Mouse (Mus musculus) intestine, postnatal 0 days (tissue): ENCODE results near the gene Pum3. TPM values are rescaled to one million over a fixed set of nuclear protein-coding genes. Genes with fewer than 3 reads are reported as not detected.
A peak's percentile ranks its signal among the peaks of the same experiment; 100 is the strongest.
"Not testable (repeated sequence)": the region's sequence is repeated elsewhere in the genome, so short reads cannot be mapped to it uniquely, and the experiment has no call there.

Source experiments
- ATAC-seq: fragments of 200-750 bp; cut with Nextera tagmentation; 2 replicates; pipeline ENCODE4 v1.8.0; 2017; ENCODE audit warnings: mild to moderate bottlenecking, moderate TSS enrichment, moderate library complexity
- H3K27ac ChIP-seq: fragments of 300-500 bp; sonication (generic); 2 replicates; pipeline ENCODE4 v1.5.1; 2014; ENCODE audit warnings: mild to moderate bottlenecking, low read depth, low read length, moderate library complexity
- H3K27me3 ChIP-seq: fragments of 300-500 bp; sonication (generic); replicated peaks from 2 replicates; pipeline ENCODE4 v1.6.1; 2014; ENCODE audit warnings: low read length, mixed read lengths; ENCODE audit not compliant: control insufficient read depth, insufficient read depth
- H3K36me3 ChIP-seq: fragments of 300-500 bp; sonication (generic); 2 replicates; pipeline ENCODE4 v1.6.1; 2014; ENCODE audit warnings: mild to moderate bottlenecking, moderate library complexity; ENCODE audit not compliant: control insufficient read depth, insufficient read depth
- H3K4me1 ChIP-seq: fragments of 300-500 bp; sonication (generic); replicated peaks from 2 replicates; pipeline ENCODE4 v1.6.1; 2014; ENCODE audit warnings: antibody characterized with exemption, low read length, mixed read lengths; ENCODE audit not compliant: control insufficient read depth, insufficient read depth
- H3K4me2 ChIP-seq: fragments of 300-500 bp; sonication (generic); replicated peaks from 2 replicates; pipeline ENCODE4 v1.6.1; 2014; ENCODE audit warnings: low read depth, mild to moderate bottlenecking, moderate library complexity
- H3K4me3 ChIP-seq: fragments of 300-500 bp; sonication (generic); 2 replicates; pipeline ENCODE4 v1.5.1; 2014; ENCODE audit warnings: low read depth, low read length
- H3K9ac ChIP-seq: fragments of 300-500 bp; sonication (generic); 2 replicates; pipeline ENCODE4 v1.6.1; 2014; ENCODE audit warnings: mild to moderate bottlenecking, low read depth, low read length
- H3K9me3 ChIP-seq: fragments of 300-500 bp; sonication (generic); 2 replicates; pipeline ENCODE4 v1.6.1; 2016; ENCODE audit warnings: mixed run types; ENCODE audit not compliant: control insufficient read depth
- CTCF ChIP-seq: sonication (generic); IDR thresholded peaks from 2 replicates; pipeline ENCODE4 v1.5.1; 2016; ENCODE audit warnings: low read depth, mild to moderate bottlenecking, control low read depth, antibody characterized with exemption, moderate library complexity
- WGBS: fragments of 180-500 bp; shearing (Covaris S2); extraction: QIAGEN DNeasy Blood & Tissue Kit; methylation state at CpG from one replicate; pipeline ENCODE4 v1.1.7; 2014; 5-methylcytosine and 5-hydroxymethylcytosine counted together
- polyA plus RNA-seq: library from polyadenylated mRNA; unstranded; fragments of >200 nt; fragmentation: Nextera tagmentation; extraction: Ambion mirVana; gene quantifications from 2 replicates; pipeline ENCODE4 v1.2.1, GENCODE M21; 2015

Pum3 gene
- polyA plus RNA-seq, 1 experiment from 2014 or later, result 34.4 TPM

DNA sequence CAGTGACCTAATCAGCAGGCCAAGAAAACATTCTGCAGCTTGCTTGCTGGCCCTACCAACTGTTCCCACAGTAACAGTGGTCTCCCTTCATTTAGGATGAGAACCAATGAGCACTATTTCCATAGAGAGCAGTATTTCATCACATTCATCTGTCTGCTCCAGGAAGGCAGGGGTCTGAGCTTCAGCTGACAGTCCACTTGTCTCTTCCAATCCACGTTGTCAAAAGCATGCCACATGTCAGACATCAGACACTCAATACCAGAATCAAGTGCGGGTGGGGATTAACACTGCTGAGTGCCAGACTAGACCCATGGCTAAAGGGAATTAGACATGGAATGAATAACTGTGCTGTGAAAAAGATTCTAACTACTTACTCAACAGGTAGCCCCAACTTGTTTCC is 32.9 kb downstream of the Pum3 start:
- H3K4me1 ChIP-seq, result no peaks in the 10 kb centered on the region
- no peak overlapping the region for H3K27ac ChIP-seq
- peaks cover 66% of the 10 kb centered on the region for H3K36me3 ChIP-seq
- no peaks in the 10 kb centered on the region for H3K9me3 ChIP-seq
- no peak overlapping the region for H3K4me3 ChIP-seq
- ATAC-seq, result no peak
- no peak overlapping the region for H3K9ac ChIP-seq
- TF ChIP-seq CTCF, result no peak
- 91% methylated on average over 2 of the region's 2 CpGs for WGBS
- no peak overlapping the region for H3K4me2 ChIP-seq
- no peaks in the 10 kb centered on the region for H3K27me3 ChIP-seq

DNA sequence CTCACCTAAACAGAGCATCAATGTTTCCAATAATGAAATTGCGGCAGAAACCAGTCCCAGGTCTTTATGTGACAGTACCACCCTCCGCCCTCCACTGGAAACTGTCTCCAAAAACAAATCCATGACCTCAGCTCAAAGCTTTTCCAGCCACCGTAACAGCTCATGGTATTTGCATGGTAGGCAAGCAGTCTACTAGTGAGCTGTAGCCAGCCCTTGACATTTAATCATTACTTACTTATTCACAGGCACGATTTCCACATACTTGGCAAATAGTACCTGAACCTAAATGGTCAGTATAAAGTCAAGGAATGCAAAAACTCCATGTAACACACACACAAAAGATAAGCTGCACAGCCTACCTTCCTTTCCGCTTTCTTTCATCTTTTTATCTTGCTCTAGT is 33.7 kb downstream of the Pum3 start:
- Histone ChIP-seq H3K27me3 (no peaks in the 10 kb centered on the region), H3K4me3 (no peak overlapping the region), H3K9ac (no peak overlapping the region), H3K36me3 (peaks cover 71% of the 10 kb centered on the region), H3K27ac (no peak overlapping the region), H3K4me2 (no peak overlapping the region), H3K9me3 (no peaks in the 10 kb centered on the region), H3K4me1 (no peaks in the 10 kb centered on the region)
- WGBS, result 86% methylated on average over 5 of the region's 5 CpGs
- no peak for TF ChIP-seq CTCF
- no peak for ATAC-seq

DNA sequence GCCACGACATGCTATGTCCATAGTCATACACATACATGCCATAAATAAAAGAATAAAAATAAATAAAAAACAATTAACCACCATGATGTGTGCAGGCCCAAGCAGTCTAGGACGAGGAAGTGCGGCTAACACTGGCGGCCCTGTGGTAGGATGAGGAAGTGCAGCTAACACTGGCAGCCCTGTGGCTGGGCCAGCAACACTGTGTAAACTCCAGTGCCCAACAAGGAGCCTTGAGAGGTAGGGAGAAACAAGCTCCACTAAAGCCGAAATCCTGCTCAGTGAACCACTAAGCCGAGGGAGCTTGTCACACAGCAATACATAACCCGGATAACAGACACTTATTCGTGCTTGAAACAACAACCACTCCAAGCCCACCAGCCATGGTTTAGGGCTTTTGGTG is 34.1 kb downstream of the Pum3 start:
- WGBS, result 87% methylated on average over 8 of the region's 8 CpGs
- ATAC-seq, result no peak
- H3K9ac ChIP-seq, result no peak overlapping the region
- TF ChIP-seq CTCF, result peak; percentile 57
- H3K27me3 ChIP-seq, result no peaks in the 10 kb centered on the region
- H3K4me3 ChIP-seq, result no peak overlapping the region
- no peak overlapping the region for H3K4me2 ChIP-seq
- no peaks in the 10 kb centered on the region for H3K9me3 ChIP-seq
- no peak overlapping the region for H3K27ac ChIP-seq
- H3K4me1 ChIP-seq, result no peaks in the 10 kb centered on the region
- peaks cover 75% of the 10 kb centered on the region for H3K36me3 ChIP-seq

DNA sequence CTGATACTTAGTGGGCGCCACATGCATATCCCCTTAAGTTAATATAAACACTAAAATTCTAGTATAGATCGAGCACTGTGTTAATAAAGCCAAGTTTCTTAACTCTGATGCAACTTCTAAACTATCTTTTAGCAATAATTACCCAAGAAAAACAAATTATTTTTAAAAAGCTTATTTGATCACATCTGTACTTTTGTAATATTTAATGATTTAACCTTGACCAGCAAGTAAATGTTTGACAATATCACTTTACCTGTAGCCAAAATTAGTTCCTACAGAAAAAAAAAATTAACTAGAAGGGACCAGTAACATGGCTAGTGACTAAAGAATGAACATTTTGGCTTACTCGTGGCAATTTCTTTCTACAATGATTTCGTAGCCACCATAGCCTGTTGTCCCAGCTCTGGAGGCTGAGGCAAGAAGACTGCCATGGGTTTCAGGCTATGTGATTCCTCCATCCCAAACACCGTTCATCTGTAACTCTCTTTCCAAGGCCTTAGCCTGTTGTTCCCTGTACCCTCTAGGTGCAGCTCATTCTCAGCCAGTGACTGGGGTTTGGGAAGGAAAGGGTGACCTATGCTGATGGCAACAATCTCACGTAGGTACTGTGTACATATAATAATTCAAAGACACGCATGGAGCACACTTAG is 35.2 kb downstream of the Pum3 start:
- Histone ChIP-seq H3K27me3 (no peaks in the 10 kb centered on the region), H3K4me2 (no peak overlapping the region), H3K4me1 (no peaks in the 10 kb centered on the region), H3K4me3 (no peak overlapping the region), H3K36me3 (peaks cover 77% of the 10 kb centered on the region), H3K27ac (no peak overlapping the region), H3K9ac (no peak overlapping the region), H3K9me3 (no peaks in the 10 kb centered on the region)
- 93% methylated on average over 7 of the region's 7 CpGs for WGBS
- TF ChIP-seq CTCF, result no peak
- ATAC-seq, result no peak

DNA sequence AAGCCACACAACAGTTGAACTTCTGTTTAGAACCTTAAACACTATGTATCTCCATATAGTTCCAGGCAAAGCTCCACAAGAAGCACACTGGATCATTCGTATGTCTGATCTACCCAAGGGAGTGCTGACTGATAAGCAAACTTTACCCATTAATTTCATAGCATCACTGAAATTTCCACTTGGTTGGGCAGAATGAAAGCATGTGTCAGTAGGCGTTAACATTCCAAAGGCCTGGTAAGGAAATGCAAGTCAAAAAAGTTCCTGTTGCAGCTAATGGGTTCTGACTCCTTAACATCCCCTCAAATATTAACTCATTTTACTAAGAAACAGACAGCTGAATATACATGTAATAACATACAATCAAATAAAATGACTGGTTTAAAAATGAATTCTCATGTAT is 37.2 kb downstream of the Pum3 start:
- Histone ChIP-seq H3K9ac (no peak overlapping the region), H3K27me3 (no peaks in the 10 kb centered on the region), H3K4me3 (no peak overlapping the region), H3K4me1 (no peaks in the 10 kb centered on the region), H3K27ac (no peak overlapping the region), H3K9me3 (no peaks in the 10 kb centered on the region), H3K36me3 (peaks cover 63% of the 10 kb centered on the region), H3K4me2 (no peak overlapping the region)
- 91% methylated on average over 2 of the region's 2 CpGs for WGBS
- ATAC-seq, result no peak
- no peak for TF ChIP-seq CTCF

DNA sequence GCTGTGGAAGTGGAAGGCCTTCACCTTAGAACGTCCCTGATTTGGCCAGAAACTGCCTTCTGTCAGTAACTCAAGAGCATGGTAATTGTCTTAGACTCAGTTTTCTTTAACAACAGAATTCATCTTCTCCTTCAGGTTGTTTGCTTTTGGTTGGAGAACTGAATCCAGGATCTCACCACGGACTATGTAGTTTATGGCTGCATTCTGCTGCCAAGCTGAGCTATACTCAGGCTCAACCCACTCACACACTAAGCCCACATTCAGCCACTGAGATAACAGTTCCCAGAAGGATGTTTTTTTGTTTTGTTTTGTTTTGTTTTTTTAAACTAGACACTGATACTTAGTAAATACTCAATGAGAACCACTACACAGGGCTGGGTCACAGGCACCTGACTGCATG is 38.3 kb downstream of the Pum3 start:
- no peaks in the 10 kb centered on the region for H3K4me1 ChIP-seq
- H3K36me3 ChIP-seq, result peaks cover 60% of the 10 kb centered on the region
- H3K4me2 ChIP-seq, result no peak overlapping the region
- no peak for ATAC-seq
- no peak for TF ChIP-seq CTCF
- no peak overlapping the region for H3K9ac ChIP-seq
- 79% methylated on average over 2 of the region's 2 CpGs for WGBS
- H3K9me3 ChIP-seq, result no peaks in the 10 kb centered on the region
- H3K4me3 ChIP-seq, result no peak overlapping the region
- H3K27ac ChIP-seq, result no peak overlapping the region
- no peaks in the 10 kb centered on the region for H3K27me3 ChIP-seq

DNA sequence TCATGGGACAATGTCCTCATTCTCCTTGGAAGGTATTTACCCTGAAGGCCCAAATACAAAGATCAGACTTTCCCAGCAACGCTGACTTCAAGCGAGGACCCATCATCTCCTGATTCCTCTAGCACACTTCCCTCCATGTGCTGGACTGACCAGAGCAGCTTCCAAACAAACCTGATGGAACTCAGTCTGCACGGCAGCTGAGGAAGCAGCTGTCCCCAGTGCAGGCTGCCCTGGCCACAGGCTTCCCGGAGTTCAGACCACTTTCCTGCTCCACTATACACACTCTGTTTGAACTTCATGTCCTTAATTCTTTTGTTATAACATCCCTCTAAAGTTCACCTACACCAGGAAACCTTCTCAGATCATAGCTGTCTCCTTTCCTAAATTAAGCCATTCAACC is 40.1 kb downstream of the Pum3 start:
- H3K27ac ChIP-seq, H3K4me3 ChIP-seq, H3K27me3 ChIP-seq, H3K4me2 ChIP-seq, H3K9me3 ChIP-seq, H3K9ac ChIP-seq, H3K4me1 ChIP-seq, ATAC-seq: not testable (repeated sequence)
- H3K36me3 ChIP-seq, result peaks cover 48% of the 10 kb centered on the region
- WGBS, result 81% methylated on average over 4 of the region's 4 CpGs
